Mouse (Mus musculus): ENCODE results near the gene Slc20a1. TPM values are rescaled to one million over a fixed set of nuclear protein-coding genes. Genes with fewer than 3 reads are reported as not detected.

Slc20a1 gene
- total RNA-seq, 4 experiments from 2014 or later = 7.6 to 13.2 (median 10.0) TPM

DNA sequence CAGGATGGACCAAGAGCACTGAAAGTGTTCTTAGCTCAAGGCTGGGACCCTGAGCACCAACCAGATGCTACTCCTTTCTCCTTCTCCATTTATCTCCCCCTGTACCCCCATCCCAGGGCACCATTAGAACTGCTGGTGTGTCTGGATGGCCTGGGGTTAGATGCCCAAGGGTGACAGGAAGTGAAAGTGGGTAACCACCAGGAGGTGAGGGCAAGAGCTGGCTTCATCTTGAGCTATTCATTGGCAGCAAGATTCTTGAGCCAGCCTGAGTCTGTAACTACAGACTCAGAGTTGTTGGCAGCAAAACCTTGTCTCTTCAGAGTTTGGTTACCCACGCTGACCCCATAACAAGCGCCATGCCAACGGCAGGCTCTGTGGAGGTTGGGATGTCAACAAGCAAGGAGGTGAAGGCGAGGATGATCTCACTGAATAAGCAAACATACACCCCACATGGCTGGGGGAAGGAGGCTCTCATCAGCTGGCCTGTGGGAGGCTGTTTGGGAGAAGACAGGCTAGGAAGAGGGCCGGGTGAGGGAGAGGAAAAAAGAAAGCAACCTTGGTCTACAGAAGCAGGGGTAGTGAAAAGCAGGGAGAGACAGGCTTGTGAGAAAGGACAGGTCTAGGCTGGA is 12.2 kb upstream of the Slc20a1 start:
- no peak for DNase-seq (ENCODE audit: low spot score)

GRCm38 (mm10) chr2:129192392-129193150 is 6.0 kb upstream of the Slc20a1 start:
- no peak for DNase-seq (ENCODE audit: low spot score)

GRCm38 (mm10) chr2:129196317-129196716 is 2.2 kb upstream of the Slc20a1 start:
- no peak for DNase-seq (ENCODE audit: low spot score)

GRCm38 (mm10) chr2:129197197-129197596 is 1.4 kb upstream of the Slc20a1 start:
- DNase-seq (ENCODE audit: low spot score) = no peak

DNA sequence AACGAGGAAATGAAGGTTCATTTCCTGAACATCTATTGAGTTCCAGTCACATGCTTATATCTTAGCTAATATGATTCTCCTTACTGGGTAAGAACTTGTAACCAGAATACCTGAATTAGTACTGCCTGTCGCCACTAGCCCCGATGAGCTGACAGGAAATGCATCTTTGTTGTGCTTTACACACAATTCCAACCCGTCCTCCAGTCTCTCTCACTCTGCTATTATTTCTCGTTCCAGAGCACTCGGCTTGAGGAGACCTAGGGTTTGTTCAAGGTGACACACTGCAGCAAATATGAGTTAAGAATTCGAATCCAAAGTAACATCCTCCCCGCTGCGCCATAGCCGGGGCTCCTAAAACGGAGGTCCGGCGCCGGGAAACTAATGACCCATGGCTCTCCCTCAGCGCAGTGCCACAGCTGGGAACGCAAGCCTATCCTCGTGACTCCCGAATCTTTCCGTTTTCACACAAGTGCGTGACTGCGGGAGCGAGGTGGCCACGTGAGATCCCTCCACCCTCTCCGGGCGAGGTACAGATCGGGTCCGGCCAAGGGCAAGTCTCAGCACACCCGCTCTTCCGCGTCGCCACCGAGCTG is 625 bp upstream of the Slc20a1 start:
- no peak for DNase-seq (ENCODE audit: low spot score)

DNA sequence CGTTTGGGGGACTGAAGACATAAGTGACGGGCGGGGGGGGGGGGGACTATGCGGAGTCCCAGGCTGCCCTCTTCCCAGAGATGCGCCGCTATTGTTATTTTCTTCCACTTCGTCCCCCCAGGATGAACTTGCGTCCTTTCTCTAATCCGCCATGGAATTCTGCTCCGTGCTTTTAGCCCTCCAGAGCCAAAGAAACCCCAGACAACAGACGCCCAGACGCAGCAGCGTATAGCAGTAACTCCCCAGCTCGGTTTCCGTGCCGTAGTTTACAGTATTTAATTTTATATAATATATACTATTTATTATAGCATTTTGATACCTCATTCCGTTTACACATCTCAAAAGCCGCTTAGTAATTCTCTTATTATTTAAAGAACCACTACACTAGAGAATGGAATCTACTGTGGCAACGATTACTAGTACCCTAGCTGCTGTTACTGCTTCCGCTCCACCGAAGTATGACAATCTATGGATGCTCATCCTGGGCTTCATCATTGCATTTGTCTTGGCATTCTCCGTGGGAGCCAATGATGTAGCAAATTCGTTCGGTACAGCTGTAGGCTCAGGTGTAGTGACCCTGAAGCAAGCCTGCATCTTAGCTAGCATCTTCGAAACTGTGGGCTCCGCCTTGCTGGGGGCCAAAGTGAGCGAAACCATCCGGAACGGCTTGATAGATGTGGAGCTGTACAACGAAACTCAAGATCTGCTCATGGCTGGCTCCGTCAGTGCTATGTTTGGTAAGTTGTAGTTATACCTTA is 943 bp downstream of the Slc20a1 start:
- DNase-seq (ENCODE audit: low spot score) = no peak

DNA sequence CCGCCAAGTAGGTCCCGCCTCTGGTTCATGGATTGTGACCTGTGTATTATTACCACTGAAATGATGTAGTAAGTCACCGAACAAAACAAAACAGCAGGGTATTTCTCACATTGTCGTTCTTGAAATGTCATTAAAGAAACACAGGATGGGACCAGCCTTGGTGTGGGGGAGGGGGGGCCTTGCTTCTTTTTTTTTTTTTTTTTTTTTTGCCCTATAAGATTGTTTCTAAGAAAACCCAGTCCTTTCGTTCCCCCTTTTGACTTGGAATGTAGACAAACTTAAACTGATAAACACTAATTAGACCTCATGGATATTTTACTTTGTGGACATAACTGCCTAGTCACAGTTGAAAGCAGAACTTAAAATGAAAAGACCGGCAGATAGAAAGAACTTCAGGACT is 6.4 kb downstream of the Slc20a1 start:
- DNase-seq (ENCODE audit: low spot score) = no peak

- peak; percentile 34 for DNase-seq (ENCODE audit: low spot score)
These were observed 8.3 kb downstream of the Slc20a1 start for GRCm38 (mm10) chr2:129206824-129207223.

- peak; percentile 38 for DNase-seq (ENCODE audit: low spot score)
These were observed 9.7 kb downstream of the Slc20a1 start for GRCm38 (mm10) chr2:129208181-129208746.

DNA sequence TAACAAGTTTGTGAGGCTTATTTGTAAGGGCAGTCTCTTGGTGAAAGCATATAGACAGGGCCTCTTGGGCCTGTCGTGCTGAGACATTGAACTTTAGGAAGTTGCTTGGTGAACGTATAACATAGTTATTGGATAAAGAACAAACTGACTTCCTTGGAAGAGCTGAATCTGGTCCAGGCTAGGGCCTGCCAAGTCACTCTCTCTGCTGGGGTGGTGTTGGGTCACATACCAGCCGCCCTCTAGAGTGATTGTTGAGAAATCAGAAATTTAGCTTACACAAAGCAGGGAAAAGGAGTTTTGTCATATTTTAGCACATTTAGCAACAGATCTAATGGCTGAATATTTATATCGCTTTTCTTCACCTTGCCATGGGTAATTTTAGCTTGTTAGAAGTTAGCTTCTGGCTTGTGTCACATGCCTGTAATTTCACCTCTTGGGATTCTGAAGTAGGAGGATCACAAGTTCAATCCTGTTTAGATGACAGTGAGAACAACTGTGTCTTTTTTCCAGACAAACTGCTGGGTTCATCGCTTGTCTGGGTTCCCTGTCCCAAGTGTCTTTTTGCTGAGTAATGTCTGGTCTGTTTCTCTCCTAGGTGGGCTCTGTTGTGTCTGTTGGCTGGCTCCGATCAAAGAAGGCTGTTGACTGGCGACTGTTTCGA is 11.7 kb downstream of the Slc20a1 start:
- no peak for DNase-seq (ENCODE audit: low spot score)

GRCm38 (mm10) chr2:129211255-129211654 is 12.7 kb downstream of the Slc20a1 start:
- no peak for DNase-seq (ENCODE audit: low spot score)

- no peak for DNase-seq (ENCODE audit: low spot score)
These were observed 13.4 kb downstream of the Slc20a1 start for GRCm38 (mm10) chr2:129211957-129212356.

DNA sequence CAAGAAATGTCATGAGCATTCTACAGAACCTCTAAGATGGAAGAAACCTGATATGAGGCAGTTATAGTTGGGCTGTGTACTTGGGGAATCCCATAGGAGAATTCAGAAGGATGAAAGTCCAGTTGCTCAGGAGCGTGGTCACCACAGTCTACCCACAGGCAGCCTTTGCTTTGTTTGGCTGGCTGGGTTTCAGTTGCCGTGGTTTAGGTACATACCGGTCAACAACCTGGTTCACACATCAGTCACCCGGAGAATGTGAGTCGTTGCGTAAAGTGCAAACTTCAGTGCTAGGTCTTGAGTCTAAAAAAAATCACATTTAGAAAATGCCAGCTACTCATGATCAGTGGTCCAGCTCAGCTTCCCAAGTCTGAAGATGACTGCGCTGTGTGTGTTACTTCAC is 14.0 kb downstream of the Slc20a1 start:
- DNase-seq (ENCODE audit: low spot score) = no peak

GRCm38 (mm10) chr2:129214774-129215173 is 16.2 kb downstream of the Slc20a1 start:
- no peak for DNase-seq (ENCODE audit: low spot score)

GRCm38 (mm10) chr2:129217612-129218185 is 19.1 kb downstream of the Slc20a1 start:
- no peak for DNase-seq (ENCODE audit: low spot score)

DNA sequence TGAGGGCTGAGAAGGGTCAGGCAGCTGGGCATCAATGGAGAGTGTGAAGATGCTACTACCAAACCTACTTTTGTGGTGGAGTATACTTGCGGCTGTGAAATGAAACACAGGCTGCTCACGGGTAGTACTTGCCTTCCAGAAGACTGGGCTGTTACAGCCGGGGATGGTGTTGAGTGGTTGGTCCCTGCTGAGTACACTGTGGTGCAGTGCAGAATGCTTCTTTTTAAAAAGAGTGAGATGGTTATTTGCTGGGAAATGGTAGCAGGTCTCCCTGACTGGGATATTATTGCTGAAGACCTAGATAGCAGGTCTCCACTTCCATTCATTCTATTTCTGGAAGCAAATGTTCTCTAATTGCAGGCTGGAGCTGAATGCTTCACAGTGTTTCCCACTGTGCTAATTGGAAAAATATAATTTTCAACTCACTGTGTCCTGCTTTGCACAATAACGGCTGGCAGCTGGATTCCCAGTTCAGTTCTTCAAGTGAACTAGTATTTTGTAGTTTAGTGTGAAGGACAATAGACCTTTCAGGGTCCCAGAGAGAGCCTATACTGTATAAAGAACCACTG is 20.1 kb downstream of the Slc20a1 start:
- DNase-seq (ENCODE audit: low spot score) = no peak

- no peak for DNase-seq (ENCODE audit: low spot score)
These were observed 22.6 kb downstream of the Slc20a1 start for GRCm38 (mm10) chr2:129221097-129221632.

DNA sequence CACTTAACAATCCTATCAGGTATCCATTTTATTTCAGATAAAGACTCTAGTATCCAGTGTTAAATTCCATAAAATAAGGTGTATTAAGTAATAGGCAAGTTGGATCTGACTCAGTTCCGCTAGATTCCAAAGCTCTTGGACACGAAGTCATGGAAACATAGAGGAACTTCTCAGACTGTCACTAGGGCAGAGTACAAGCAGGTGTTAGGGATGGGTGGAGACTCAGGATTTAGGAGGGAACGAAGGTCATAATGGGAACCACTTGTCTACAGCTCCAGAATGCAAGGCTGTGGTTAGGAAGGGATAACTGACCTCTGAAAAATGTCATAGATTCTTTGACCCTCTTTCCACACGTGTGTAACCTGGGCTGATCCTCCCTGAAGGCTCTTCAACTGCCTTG is 25.6 kb downstream of the Slc20a1 start:
- DNase-seq (ENCODE audit: low spot score) = no peak

DNA sequence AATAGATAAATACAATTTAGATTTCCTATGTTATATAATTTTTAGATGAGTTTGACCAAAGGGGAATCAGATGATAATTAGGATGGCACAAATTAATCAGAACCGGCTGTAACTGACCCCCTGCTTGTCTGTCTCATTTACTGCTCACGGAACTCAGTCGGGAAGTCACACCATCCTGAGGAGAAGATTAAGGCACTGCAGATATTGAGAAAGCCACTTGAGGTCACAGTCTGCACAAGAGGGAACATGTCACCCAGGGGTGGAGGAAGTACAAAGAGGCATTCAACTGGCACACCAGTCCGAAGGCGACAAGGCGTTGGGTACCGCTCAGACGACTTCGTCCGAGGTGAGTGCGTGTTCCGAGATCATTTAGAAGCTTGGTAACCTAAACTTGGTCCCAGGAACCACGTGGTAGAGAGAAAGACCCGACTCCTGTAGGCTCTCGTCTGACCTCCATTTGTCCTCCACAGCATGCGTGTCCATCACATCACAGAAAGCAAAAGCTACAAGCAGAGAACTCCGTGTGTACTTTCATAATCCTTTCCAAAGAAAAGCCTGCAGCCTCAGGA is 26.8 kb downstream of the Slc20a1 start:
- DNase-seq (ENCODE audit: low spot score) = no peak

DNA sequence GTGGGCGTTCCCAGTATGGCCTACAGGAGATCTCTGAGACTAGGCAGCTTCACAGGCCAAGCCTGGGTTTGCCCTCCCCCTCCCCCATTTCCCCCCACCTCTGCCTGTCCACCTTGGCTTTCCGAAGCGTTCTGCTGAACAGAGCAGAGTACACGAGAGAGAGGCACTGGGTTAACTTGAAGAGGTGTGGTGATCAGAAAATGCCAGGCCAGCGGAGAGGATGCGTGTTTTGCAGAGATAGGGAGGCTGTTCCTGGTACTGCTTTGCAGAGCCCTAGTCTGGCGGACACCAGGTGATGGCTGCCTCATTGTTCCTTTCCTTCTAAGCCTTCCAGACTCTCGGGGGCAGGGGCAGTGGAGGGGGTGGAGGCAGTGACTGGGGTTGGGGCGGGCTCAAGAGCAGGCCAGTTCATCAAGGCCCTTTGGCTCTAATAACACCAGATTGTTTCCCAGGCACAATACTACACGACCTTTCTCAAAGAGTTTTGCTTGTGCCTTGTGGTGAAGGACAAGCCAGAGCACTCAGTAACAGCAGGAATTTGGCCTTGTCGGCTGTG is 27.8 kb downstream of the Slc20a1 start:
- DNase-seq (ENCODE audit: low spot score) = no peak
